Mouse (Mus musculus) gastrocnemius, adult 8-10 months (tissue): ENCODE data around the gene Scel. TPM values are rescaled to one million over a fixed set of nuclear protein-coding genes. Genes with fewer than 3 reads are reported as not detected.

ENCODE experiments used
- DNase-seq, 2 experiments: peaks; one replicate each; pipeline ENCODE4 v3.0.0; 2022; ENCODE audit warnings: low spot score in 2 of 2
- microRNA-seq: library from miRNA; unstranded; fragments of <30 nt; microRNA quantifications from one replicate; pipeline ENCODE4 v1.2.0, GENCODE M21; 2022
- total RNA-seq, 4 experiments: library from RNA; stranded (reverse); gene quantifications; 2 replicates each; pipeline ENCODE4 v1.2.4; 2022

Gene Scel
- total RNA-seq, 4 experiments from 2014 or later, result 0.16 to 0.58 (median 0.19) TPM

- no peak for DNase-seq
These were observed 137.4 kb downstream of the Scel start for GRCm38 (mm10) chr14:103650413-103651101.

GRCm38 (mm10) chr14:103651106-103651505 lies 138.0 kb downstream of the Scel start:
- no peak for DNase-seq

- DNase-seq, result no peak
These were observed 138.4 kb downstream of the Scel start for GRCm38 (mm10) chr14:103651562-103651961.

- DNase-seq, result no peak
These were observed 139.4 kb downstream of the Scel start for GRCm38 (mm10) chr14:103652524-103652923.

DNA sequence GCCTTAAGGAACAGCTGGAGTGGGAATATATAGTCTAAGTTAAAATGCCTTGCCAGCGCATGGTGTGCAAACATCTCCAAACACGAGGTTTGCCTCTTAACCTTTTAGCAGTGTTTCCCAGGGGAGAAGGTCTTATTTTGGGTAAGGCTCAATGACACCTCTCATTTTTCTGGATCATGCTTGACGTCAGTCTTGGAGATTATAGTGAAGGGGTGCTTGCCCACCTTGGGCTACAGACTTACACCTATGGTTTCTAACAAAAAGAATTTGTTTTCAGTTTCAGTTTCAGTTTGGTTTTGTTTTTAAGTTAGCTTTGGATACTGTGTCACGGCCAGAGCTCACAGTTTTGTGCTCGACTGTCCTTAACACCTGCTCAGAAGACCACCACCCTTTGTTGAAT lies 140.7 kb downstream of the Scel start:
- DNase-seq, result no peak

- no peak for DNase-seq
These were observed 142.3 kb downstream of the Scel start for GRCm38 (mm10) chr14:103655448-103655847.

DNA sequence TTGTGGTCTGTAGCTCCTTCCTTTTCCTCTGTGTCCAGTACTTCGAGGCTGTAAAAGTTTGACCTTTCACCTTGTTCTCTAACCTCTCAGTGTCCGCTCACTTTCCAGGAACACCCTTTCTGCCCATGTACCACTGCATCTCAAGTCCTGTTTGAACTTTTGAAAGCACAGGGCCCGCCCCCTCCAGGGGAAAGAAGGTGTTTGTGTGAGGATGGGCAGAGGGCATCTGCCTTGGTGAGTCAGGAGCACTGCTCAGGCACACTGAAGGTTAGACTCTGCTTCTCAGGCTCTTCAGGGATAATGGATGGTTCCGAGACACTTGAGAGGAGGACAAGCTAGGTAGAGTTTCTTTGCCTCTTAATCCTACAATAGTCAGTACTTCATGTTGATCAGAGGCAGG lies 144.7 kb downstream of the Scel start:
- no peak for DNase-seq

Small RNAs within 50 kb of the gene (microRNA-seq; reads per million reads assigned to microRNA genes)
- not detected for gene Gm22877

Other genes with a start within 250 kb of the Scel start
- 10 to 100 TPM; 22.6 to 41.3 (median 28.6) TPM for gene Mycbp2, start 166.5 kb upstream of the Scel start, total RNA-seq
- not detected for gene Slain1, start 136.9 kb downstream of the Scel start, total RNA-seq